Mouse (Mus musculus) bone marrow, adult 2 months (tissue): ENCODE data around the gene Epha6.

Experiments
- CTCF ChIP-seq: fragments of 200-500 bp; IDR thresholded peaks from 2 replicates; pipeline ENCODE4 v1.5.1; 2011; ENCODE audit warnings: low read length, control low read depth; ENCODE audit not compliant: control insufficient read depth, insufficient read depth
- POLR2A ChIP-seq: fragments of 200-500 bp; IDR thresholded peaks from 2 replicates; pipeline ENCODE4 v1.6.1; 2011; ENCODE audit warnings: low read depth, mild to moderate bottlenecking, control low read depth, low read length, borderline replicate concordance; ENCODE audit not compliant: control insufficient read depth

DNA sequence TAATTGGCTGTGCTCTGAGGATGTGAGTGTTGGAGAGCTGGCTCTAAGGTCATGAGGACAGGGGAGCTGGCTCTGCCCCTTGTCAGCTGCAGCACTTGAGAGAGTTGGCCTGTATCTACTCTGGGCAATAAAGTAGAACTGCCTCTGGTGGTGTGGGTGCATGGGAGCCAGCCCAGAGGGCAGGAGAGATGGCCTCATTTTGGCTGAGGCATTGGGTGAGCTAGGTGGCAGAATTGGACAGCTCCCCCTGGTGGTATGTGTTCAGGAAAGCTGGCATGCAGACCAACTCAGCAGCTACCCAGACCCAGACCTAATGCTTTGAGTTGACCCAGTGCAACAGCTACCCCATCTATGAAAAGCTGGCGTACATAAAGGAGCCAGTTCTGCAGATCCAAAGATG lies 170.0 kb downstream of the Epha6 start:
- TF ChIP-seq CTCF, result no peak; the same call in 1 of the 2 replicates
- no peak for TF ChIP-seq POLR2A
